Mouse (Mus musculus) embryonic facial prominence, embryonic 15.5 days (tissue): ENCODE measurements around the gene Isg15. TPM values are rescaled to one million over a fixed set of nuclear protein-coding genes. Genes with fewer than 3 reads are reported as not detected.
"Not testable (repeated sequence)": the region's sequence is repeated elsewhere in the genome, so short reads cannot be mapped to it uniquely, and the experiment has no call there.

Experiments
- ATAC-seq: fragments of 200-750 bp; cut with Nextera tagmentation; 2 replicates; pipeline ENCODE4 v1.8.0; 2017; ENCODE audit warnings: low read depth, moderate TSS enrichment; ENCODE audit not compliant: insufficient number of reproducible peaks, low FRiP score, low TSS enrichment
- H3K27ac ChIP-seq: fragments of 300-500 bp; sonication (generic); replicated peaks from 2 replicates; pipeline ENCODE4 v1.5.1; 2015; ENCODE audit warnings: mild to moderate bottlenecking, inconsistent platforms
- H3K27me3 ChIP-seq: fragments of 300-500 bp; sonication (generic); 2 replicates; pipeline ENCODE4 v1.6.1; 2015; ENCODE audit warnings: inconsistent platforms
- H3K36me3 ChIP-seq: fragments of 300-500 bp; sonication (generic); 2 replicates; pipeline ENCODE4 v1.6.1; 2015; ENCODE audit warnings: mild to moderate bottlenecking, inconsistent platforms
- H3K4me1 ChIP-seq: fragments of 300-500 bp; sonication (generic); 2 replicates; pipeline ENCODE4 v1.6.1; 2015; ENCODE audit warnings: inconsistent platforms
- H3K4me2 ChIP-seq: fragments of 300-500 bp; sonication (generic); replicated peaks from 2 replicates; pipeline ENCODE4 v1.6.1; 2015; ENCODE audit warnings: mild to moderate bottlenecking, inconsistent platforms
- H3K4me3 ChIP-seq: fragments of 300-500 bp; sonication (generic); replicated peaks from 2 replicates; pipeline ENCODE4 v1.5.1; 2015; ENCODE audit warnings: mild to moderate bottlenecking, inconsistent platforms
- H3K9ac ChIP-seq: fragments of 300-500 bp; sonication (generic); 2 replicates; pipeline ENCODE4 v1.6.1; 2015; ENCODE audit warnings: inconsistent platforms
- H3K9me3 ChIP-seq: fragments of 300-500 bp; sonication (generic); replicated peaks from 2 replicates; pipeline ENCODE4 v1.6.1; 2016; ENCODE audit warnings: inconsistent platforms
- WGBS: fragments of 180-500 bp; shearing (Covaris S2); methylation state at CpG from one replicate; pipeline ENCODE4 v1.1.7; 2015; 5-methylcytosine and 5-hydroxymethylcytosine counted together
- polyA plus RNA-seq: library from polyadenylated mRNA; unstranded; fragments of >200 nt; fragmentation: Nextera tagmentation; extraction: Ambion mirVana; gene quantifications from 2 replicates; pipeline ENCODE4 v1.2.1, GENCODE M21; 2015

Isg15 gene
- polyA plus RNA-seq, 1 experiment from 2014 or later = 4.4 TPM

DNA sequence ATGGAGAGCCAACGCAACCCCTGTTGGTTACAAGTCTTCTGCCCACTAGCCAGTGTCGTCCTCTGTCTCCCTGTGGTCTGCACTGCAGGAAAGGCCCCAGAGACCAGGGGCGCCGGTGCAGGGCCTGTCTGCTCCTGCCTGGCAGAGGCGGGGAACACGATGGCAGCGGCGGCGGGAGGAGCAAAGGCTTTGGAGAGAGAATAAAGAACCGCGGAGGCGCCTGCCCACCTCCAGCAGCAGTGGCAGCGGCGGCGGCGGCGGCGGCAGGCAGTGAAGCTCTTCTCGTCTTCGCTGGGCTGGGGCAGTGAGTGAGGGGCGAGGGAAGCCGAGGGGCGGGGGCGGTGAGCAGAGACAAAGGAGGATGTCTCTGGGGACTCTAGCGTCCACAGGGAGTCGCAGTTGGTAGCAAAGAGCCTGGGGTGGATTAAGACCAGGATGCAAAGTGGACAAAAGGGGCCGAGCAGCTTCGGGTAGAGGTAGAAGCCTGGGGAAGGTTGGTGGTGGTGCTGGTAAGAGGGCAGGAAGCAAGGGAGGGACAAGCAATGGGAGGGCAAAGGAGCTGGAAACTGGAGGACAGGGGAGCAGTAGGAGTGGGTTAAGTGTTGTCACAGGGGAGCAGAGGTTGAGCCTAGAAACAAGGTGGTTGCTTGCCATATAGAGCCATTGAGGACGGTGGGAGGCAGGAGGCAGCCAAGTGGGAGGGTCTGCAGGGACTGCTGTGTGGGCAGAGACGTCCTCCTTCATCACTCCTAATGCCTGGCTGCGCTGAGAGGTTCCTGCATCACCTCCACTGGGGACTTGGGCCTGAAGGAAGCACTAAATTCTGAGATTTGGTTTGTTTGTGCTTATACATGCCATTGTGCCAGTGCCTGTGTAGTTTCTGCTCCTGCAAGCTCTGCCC lies 14.4 kb downstream of the Isg15 start:
- Histone ChIP-seq H3K4me2 (peak overlapping the region; percentile 58), H3K4me3 (peak overlapping the region; percentile 39), H3K36me3 (peaks cover 19% of the 10 kb centered on the region), H3K9ac (0 out of 2 replicates have a peak overlapping the region, but pooled peaks have one; percentile 18), H3K27ac (peak overlapping the region; percentile 67), H3K9me3 (no peaks in the 10 kb centered on the region), H3K4me1 (peaks cover 57% of the 10 kb centered on the region), H3K27me3 (no peaks in the 10 kb centered on the region)
- 0 out of 2 replicates have a peak, but pooled peaks have one; percentile 8 for ATAC-seq
- 8% methylated on average over 31 of the region's 31 CpGs for WGBS

DNA sequence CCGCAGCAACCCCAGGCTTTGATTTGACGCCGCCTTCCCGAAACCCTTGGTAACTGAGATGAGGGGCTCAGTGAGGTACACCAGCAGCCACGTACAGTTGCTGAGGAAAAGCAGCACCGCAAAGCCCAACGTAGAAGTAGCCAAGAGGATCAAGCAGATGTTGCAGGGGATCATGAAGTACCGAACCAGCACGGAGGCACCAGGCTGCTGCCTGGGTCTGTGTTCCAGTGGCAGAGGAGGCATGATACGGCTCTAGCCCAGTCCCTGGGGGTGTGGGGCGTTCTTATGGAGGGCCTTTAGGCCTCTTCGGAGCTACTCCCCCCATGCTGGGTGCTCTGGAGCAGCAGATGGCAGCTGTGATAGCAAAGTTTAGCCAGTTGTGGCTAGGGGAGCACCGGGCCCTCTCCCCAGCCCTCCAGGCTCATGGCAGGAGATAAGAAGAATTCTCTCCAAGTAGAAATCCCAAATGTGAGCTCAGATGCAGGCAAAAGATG lies 15.1 kb downstream of the Isg15 start:
- peaks cover 16% of the 10 kb centered on the region for H3K36me3 ChIP-seq
- 65% methylated on average over 13 of the region's 13 CpGs for WGBS
- ATAC-seq = no peak
- H3K9ac ChIP-seq = 0 out of 2 replicates have a peak overlapping the region, but pooled peaks have one; percentile 18
- H3K27me3 ChIP-seq = no peaks in the 10 kb centered on the region
- no peaks in the 10 kb centered on the region for H3K9me3 ChIP-seq
- H3K27ac ChIP-seq = peak overlapping the region; percentile 67
- peaks cover 57% of the 10 kb centered on the region for H3K4me1 ChIP-seq
- H3K4me3 ChIP-seq = peak overlapping the region; percentile 39
- H3K4me2 ChIP-seq = peak overlapping the region; percentile 58

DNA sequence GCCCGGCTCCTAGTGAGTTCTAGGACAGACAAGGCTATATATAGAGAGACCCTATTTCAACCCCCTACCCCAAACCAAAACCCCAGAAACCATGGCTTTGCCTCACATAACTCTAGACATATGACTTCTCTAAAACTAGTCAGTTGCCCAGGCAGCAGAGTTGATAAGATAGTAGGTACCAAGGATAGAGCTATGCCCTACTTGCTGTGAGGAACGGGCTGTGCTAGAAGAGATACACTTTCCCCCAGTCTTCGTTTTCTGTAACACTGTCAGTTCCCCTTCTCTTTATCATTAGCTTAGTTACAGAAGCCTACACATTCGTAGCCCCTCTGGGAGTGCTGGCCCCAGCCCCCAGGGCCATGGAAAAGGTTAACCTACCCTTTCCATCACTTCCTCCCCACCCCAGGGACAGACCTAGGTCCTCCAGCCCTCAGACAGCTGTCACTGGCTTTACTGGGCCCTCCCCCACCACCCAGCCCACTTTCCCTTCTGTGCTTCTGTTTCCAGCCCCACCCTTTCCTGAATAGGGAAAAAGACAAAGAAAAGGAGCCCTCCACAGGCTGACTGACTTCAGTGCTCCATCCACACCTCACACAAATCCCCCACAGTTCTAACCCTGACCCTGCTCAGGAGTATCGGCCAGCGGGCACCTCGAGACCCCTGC lies 16.2 kb downstream of the Isg15 start:
- no peaks in the 10 kb centered on the region for H3K9me3 ChIP-seq
- H3K4me3 ChIP-seq = no peak overlapping the region
- 0 out of 2 replicates have a peak overlapping the region, but pooled peaks have one; percentile 10 for H3K4me2 ChIP-seq
- 79% methylated on average over 7 of the region's 7 CpGs for WGBS
- no peaks in the 10 kb centered on the region for H3K27me3 ChIP-seq
- peak; percentile 17; the same call in 1 of the 2 replicates for ATAC-seq
- no peak overlapping the region for H3K27ac ChIP-seq
- peaks cover 50% of the 10 kb centered on the region for H3K4me1 ChIP-seq
- H3K36me3 ChIP-seq = peaks cover 17% of the 10 kb centered on the region
- H3K9ac ChIP-seq = no peak overlapping the region

DNA sequence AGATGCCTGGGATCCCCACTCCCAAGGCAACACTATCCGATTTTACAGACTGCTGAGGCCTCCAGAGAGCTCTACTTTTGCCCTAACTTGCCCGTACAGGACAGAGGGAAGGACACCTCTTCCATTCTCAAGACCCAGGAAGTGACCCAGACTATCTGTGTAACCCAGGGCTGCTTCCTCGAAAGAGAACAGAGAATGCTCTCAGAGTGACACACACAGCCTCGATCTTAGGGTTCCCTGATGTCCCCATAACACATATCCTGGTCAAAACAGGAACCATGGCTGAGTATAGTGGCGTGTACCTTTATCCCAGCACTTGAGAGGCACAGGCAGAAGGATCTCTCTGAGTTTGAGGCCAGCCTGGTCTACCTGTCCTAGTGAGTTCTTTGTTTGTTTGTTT lies 16.9 kb downstream of the Isg15 start:
- ATAC-seq = no peak
- Histone ChIP-seq H3K9me3 (no peaks in the 10 kb centered on the region), H3K36me3 (peaks cover 24% of the 10 kb centered on the region), H3K4me2 (no peak overlapping the region), H3K9ac (no peak overlapping the region), H3K4me1 (peaks cover 43% of the 10 kb centered on the region), H3K27me3 (no peaks in the 10 kb centered on the region), H3K4me3 (no peak overlapping the region), H3K27ac (no peak overlapping the region)
- WGBS = 78% methylated on average over 5 of the region's 5 CpGs

DNA sequence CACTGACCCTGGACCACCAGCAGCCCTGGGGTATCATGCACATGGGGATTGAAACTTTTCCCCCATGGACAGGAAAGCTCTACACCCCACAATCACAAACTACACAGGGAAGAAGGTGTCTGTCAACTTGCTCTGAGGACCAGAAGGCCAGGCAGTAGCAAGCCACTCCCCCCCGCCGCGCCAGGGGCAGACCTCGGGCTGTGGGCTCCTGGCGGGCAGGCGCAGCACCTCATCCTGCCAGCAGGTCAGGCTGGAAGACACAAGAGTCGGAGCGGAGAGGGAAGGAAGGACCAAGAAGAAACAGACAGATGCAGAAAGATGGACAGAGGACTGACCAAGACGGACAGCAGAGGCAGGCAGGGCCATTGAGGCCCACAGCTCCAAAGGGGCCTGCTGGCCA lies 23.0 kb downstream of the Isg15 start:
- Histone ChIP-seq H3K4me2 (no peak overlapping the region), H3K4me3 (no peak overlapping the region), H3K9me3 (no peaks in the 10 kb centered on the region), H3K27ac (no peak overlapping the region), H3K9ac (no peak overlapping the region), H3K27me3 (no peaks in the 10 kb centered on the region), H3K36me3 (peaks cover 76% of the 10 kb centered on the region), H3K4me1 (no peaks in the 10 kb centered on the region)
- 90% methylated on average over 9 of the region's 9 CpGs for WGBS
- no peak for ATAC-seq

DNA sequence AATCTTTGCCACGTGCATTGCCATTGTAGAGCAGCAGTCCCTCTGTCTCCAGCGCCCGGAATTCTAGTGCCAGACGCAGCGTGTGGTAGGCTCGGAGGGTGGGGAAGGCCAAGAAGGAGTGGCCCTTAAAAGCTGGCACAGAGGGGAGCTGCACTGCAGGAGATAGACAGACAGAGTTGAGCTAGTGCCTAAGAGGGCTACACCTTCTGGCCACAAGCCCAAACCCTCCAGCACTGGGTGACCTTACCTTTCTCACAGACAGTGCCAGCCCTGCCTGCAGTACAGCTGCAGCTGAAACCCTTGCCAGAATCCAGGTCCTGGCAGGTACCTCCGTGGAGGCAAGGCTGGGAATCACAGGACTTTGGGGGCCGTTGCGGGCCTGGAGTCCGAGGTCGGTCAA lies 28.8 kb downstream of the Isg15 start:
- Histone ChIP-seq H3K9me3 (no peaks in the 10 kb centered on the region), H3K27ac (no peak overlapping the region), H3K4me2 (no peak overlapping the region), H3K27me3 (no peaks in the 10 kb centered on the region), H3K9ac (no peak overlapping the region), H3K4me3 (no peak overlapping the region), H3K36me3 (peaks cover 99% of the 10 kb centered on the region), H3K4me1 (no peaks in the 10 kb centered on the region)
- 93% methylated on average over 11 of the region's 11 CpGs for WGBS
- no peak for ATAC-seq

DNA sequence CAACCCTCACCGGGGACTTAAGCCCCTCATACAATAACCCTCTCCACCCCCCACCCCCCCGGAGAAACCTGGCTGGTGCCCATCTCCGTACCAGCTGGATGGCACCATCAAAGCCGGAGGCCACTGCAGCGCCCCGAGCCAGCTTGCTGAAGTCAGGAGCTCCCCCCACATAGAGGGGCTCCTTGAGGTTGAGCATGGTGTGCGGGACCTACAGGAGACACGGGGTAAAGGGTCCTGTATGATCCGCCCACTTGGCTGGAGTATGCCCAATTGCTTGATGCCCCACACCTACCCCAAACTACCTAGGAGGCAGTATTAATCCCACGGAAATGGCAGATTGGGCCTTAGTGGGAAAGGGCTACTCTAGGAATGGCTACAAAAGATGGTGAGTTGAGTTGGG lies 31.5 kb downstream of the Isg15 start:
- no peak for ATAC-seq
- peaks cover 98% of the 10 kb centered on the region for H3K36me3 ChIP-seq
- no peaks in the 10 kb centered on the region for H3K4me1 ChIP-seq
- H3K27me3 ChIP-seq = no peaks in the 10 kb centered on the region
- no peaks in the 10 kb centered on the region for H3K9me3 ChIP-seq
- WGBS = 95% methylated on average over 10 of the region's 10 CpGs
- no peak overlapping the region for H3K27ac ChIP-seq
- H3K4me2 ChIP-seq = no peak overlapping the region
- H3K4me3 ChIP-seq = no peak overlapping the region
- no peak overlapping the region for H3K9ac ChIP-seq

DNA sequence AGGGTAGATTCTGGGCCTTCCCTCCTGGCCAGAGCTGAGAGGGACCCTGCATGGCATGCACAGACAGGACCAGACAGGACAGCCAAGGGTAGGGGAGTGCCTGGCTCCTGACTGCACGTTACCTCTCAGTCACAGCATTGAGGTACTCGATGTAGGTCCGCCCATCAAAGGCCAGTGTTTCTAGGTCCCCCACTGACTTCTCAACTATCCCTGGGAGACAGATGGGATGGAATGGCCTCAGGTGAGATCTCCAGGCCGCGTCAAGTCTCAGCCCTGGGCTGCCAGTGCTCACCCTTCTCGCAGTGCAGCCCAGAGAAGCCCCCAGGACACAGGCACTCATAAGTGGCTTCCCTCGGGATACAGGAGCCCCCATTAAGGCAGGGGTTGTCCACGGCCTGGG lies 32.0 kb downstream of the Isg15 start:
- Histone ChIP-seq H3K27ac (no peak overlapping the region), H3K9me3 (no peaks in the 10 kb centered on the region), H3K9ac (no peak overlapping the region), H3K4me3 (no peak overlapping the region), H3K4me1 (no peaks in the 10 kb centered on the region), H3K4me2 (no peak overlapping the region), H3K36me3 (peaks cover 98% of the 10 kb centered on the region), H3K27me3 (no peaks in the 10 kb centered on the region)
- WGBS = 85% methylated on average over 8 of the region's 8 CpGs
- ATAC-seq = no peak

DNA sequence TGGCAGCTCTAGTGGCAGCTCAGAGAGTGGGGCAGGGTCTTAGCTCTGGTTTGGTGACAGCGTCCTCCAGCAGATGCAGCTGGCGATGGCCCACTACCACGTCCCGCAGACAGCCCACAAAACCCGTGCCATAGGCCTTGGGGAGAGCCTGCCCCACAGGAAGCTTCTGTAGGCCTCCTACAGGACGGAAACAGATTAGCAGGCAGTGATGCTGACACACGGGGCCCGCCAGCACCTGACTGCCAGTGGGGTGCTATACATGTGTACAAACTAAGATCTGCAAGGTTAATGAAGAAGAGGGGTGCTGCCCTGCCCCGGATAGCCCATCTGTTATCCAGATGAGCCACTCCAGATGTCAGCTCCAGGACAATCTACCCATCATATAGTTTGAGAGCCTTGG lies 34.1 kb downstream of the Isg15 start:
- no peak for ATAC-seq
- Histone ChIP-seq H3K9me3 (peaks cover 11% of the 10 kb centered on the region; the same call in 1 of the 2 replicates), H3K36me3 (peaks cover 93% of the 10 kb centered on the region)

DNA sequence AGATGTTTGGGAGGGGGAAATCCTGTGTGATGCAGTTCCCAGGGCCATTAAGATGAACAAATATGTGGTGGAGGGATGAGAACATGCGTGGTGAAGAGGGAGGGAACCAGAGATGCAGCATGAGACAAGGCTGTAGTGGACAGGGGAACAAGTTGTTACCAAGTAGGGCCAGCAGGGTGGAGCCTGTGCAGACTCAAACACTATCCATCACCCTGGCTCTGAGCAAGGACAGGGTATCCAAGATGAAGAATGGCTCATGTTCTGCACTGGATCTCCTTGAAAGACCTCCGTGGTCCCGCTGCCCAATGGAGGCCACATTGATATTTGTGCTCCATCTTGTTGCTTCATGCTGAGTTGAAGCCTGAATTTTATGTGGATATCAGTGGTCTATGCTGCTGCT lies 45.8 kb downstream of the Isg15 start:
- Histone ChIP-seq H3K4me1 (no peaks in the 10 kb centered on the region), H3K4me3 (no peak overlapping the region), H3K9me3 (0 out of 2 replicates have a peak, but pooled peaks cover 4% of the 10 kb centered on the region), H3K4me2 (no peak overlapping the region), H3K27me3 (no peaks in the 10 kb centered on the region), H3K27ac (no peak overlapping the region), H3K9ac (no peak overlapping the region), H3K36me3 (no peaks in the 10 kb centered on the region)
- ATAC-seq = no peak
- 96% methylated on average over 3 of the region's 3 CpGs for WGBS

More for the DNA sequence above, 34.1 kb downstream of the Isg15 start:
- 82% methylated on average over 9 of the region's 9 CpGs for WGBS
- H3K4me2 ChIP-seq = no peak overlapping the region
- H3K4me3 ChIP-seq = no peak overlapping the region
- no peak overlapping the region for H3K27ac ChIP-seq
- H3K9ac ChIP-seq = no peak overlapping the region
- H3K27me3 ChIP-seq = no peaks in the 10 kb centered on the region
- no peaks in the 10 kb centered on the region for H3K4me1 ChIP-seq

DNA sequence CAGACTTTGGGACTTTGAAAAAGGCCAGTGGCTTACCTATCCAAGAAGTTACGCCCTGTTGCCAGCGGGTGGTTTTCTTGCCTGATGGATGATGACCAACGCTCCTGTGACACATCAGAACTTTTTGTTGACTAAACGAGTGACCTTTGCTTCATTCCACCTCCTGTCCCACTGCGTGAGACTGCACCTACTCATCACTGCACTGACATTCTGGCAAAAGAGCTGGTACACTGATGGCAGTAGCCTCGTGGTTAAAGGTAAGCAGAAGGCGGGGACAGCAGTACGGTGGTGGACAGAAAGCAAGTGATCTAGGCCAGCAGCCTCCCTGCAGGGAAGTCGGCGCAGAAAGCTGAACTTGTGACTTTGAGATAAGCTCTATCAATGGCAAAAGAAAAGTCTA lies 49.7 kb downstream of the Isg15 start:
- H3K27me3 ChIP-seq, ATAC-seq, H3K4me2 ChIP-seq, H3K4me1 ChIP-seq, H3K4me3 ChIP-seq, H3K27ac ChIP-seq, H3K9ac ChIP-seq, H3K9me3 ChIP-seq, H3K36me3 ChIP-seq: not testable (repeated sequence)
- 86% methylated on average over 10 of the region's 10 CpGs for WGBS
